Mouse (Mus musculus): ENCODE results near the gene Fryl.

Fryl gene

GRCm38 (mm10) chr5:73153802-73154465 lies 102.5 kb downstream of the Fryl start:
- no peak for DNase-seq

GRCm38 (mm10) chr5:73152206-73152605 lies 104.2 kb downstream of the Fryl start:
- no peak for DNase-seq

- no peak for DNase-seq
Measured at GRCm38 (mm10) chr5:73150877-73151445, 105.5 kb downstream of the Fryl start.

GRCm38 (mm10) chr5:73144987-73145386 lies 111.4 kb downstream of the Fryl start:
- no peak for DNase-seq

- no peak for DNase-seq
Measured at GRCm38 (mm10) chr5:73141712-73142111, 114.7 kb downstream of the Fryl start.

- DNase-seq = no peak
Measured at GRCm38 (mm10) chr5:73141161-73141560, 115.3 kb downstream of the Fryl start.

GRCm38 (mm10) chr5:73137561-73137960 lies 118.9 kb downstream of the Fryl start:
- DNase-seq = no peak

- DNase-seq = no peak
Measured at GRCm38 (mm10) chr5:73135959-73136358, 120.5 kb downstream of the Fryl start.

GRCm38 (mm10) chr5:73135131-73135530 lies 121.3 kb downstream of the Fryl start:
- DNase-seq = no peak

GRCm38 (mm10) chr5:73133833-73134185 lies 122.6 kb downstream of the Fryl start:
- DNase-seq = peak; percentile 56

GRCm38 (mm10) chr5:73132998-73133832 lies 123.2 kb downstream of the Fryl start:
- no peak for DNase-seq

- no peak for DNase-seq
Measured at GRCm38 (mm10) chr5:73130984-73131383, 125.4 kb downstream of the Fryl start.

- DNase-seq = no peak
Measured at GRCm38 (mm10) chr5:73129871-73130270, 126.5 kb downstream of the Fryl start.

- DNase-seq = no peak
Measured at GRCm38 (mm10) chr5:73119969-73120725, 136.3 kb downstream of the Fryl start.

GRCm38 (mm10) chr5:73119524-73119923 lies 136.9 kb downstream of the Fryl start:
- no peak for DNase-seq

- no peak for DNase-seq
Measured at GRCm38 (mm10) chr5:73118786-73119185, 137.6 kb downstream of the Fryl start.

GRCm38 (mm10) chr5:73114878-73115277 lies 141.5 kb downstream of the Fryl start:
- peak; percentile 50 for DNase-seq

- DNase-seq = no peak
Measured at GRCm38 (mm10) chr5:73112331-73112730, 144.1 kb downstream of the Fryl start.

GRCm38 (mm10) chr5:73103657-73104056 lies 152.8 kb downstream of the Fryl start:
- DNase-seq = no peak

GRCm38 (mm10) chr5:73102342-73102989 lies 154.0 kb downstream of the Fryl start:
- DNase-seq = no peak

GRCm38 (mm10) chr5:73092236-73092635 lies 164.2 kb downstream of the Fryl start:
- no peak for DNase-seq

GRCm38 (mm10) chr5:73089158-73089557 lies 167.3 kb downstream of the Fryl start:
- no peak for DNase-seq

GRCm38 (mm10) chr5:73081496-73081895 lies 174.9 kb downstream of the Fryl start:
- no peak for DNase-seq
